Mouse (Mus musculus): ENCODE results near the gene Babam2.

GRCm38 (mm10) chr5:31709389-31709788, 11.9 kb downstream of the Babam2 start:
- TF ChIP-seq CTCF (IDR thresholded peaks at IDR 0.05; ENCODE audit: low read depth) (peak; percentile 45; the same call in 1 of the 2 replicates), EP300 (IDR thresholded peaks at IDR 0.05; ENCODE audit: low read depth) (no peak)
